Mouse (Mus musculus): ENCODE results near the gene Tsg101. TPM values are rescaled to one million over a fixed set of nuclear protein-coding genes. Genes with fewer than 3 reads are reported as not detected.

Tsg101 gene
- polyA plus RNA-seq, 1 experiment = 75.1 TPM

- Histone ChIP-seq H3K4me3 (replicated peaks; ENCODE audit: extremely low read depth, low read depth, low read length) (no peak overlapping the region), H3K4me1 (ENCODE audit: control insufficient read depth, insufficient read depth, low read length) (no peaks in the 10 kb centered on the region)
- no peak for DNase-seq
- 80% methylated on average over 1 of the region's 1 CpGs for WGBS
- no peak for TF ChIP-seq CTCF (IDR thresholded peaks at IDR 0.05; ENCODE audit: insufficient read depth, low read length)
- TF ChIP-seq POLR2A (IDR thresholded peaks at IDR 0.05; ENCODE audit: borderline replicate concordance, extremely low read depth, low read depth, low read length) = no peak
These were observed 67.1 kb downstream of the Tsg101 start for GRCm38 (mm10) chr7:46852666-46853065.

- no peak for DNase-seq
- no peak overlapping the region for H3K4me3 ChIP-seq (replicated peaks; ENCODE audit: extremely low read depth, low read depth, low read length)
- TF ChIP-seq CTCF (IDR thresholded peaks at IDR 0.05; ENCODE audit: insufficient read depth, low read length) = no peak
- no peak for TF ChIP-seq POLR2A (IDR thresholded peaks at IDR 0.05; ENCODE audit: borderline replicate concordance, extremely low read depth, low read depth, low read length)
- no peaks in the 10 kb centered on the region for H3K4me1 ChIP-seq (ENCODE audit: control insufficient read depth, insufficient read depth, low read length)
- 78% methylated on average over 7 of the region's 7 CpGs for WGBS
These were observed 68.7 kb downstream of the Tsg101 start for GRCm38 (mm10) chr7:46851026-46851425.

- no peak overlapping the region for H3K4me3 ChIP-seq (replicated peaks; ENCODE audit: extremely low read depth, low read depth, low read length)
- 80% methylated on average over 5 of the region's 5 CpGs for WGBS
- H3K4me1 ChIP-seq (ENCODE audit: control insufficient read depth, insufficient read depth, low read length) = peaks cover 5% of the 10 kb centered on the region; the same call in 1 of the 2 replicates
- no peak for DNase-seq
- TF ChIP-seq POLR2A (IDR thresholded peaks at IDR 0.05; ENCODE audit: borderline replicate concordance, extremely low read depth, low read depth, low read length) (no peak), CTCF (IDR thresholded peaks at IDR 0.05; ENCODE audit: insufficient read depth, low read length) (no peak)
These were observed 70.5 kb downstream of the Tsg101 start for GRCm38 (mm10) chr7:46849287-46849686.

GRCm38 (mm10) chr7:46846486-46847244, 73.1 kb downstream of the Tsg101 start:
- H3K4me1 ChIP-seq (ENCODE audit: control insufficient read depth, insufficient read depth, low read length) = peaks cover 5% of the 10 kb centered on the region; the same call in 1 of the 2 replicates
- TF ChIP-seq CTCF (IDR thresholded peaks at IDR 0.05; ENCODE audit: insufficient read depth, low read length) (0 out of 2 replicates have a peak, but pooled peaks have one; percentile 9), POLR2A (IDR thresholded peaks at IDR 0.05; ENCODE audit: borderline replicate concordance, extremely low read depth, low read depth, low read length) (peak; percentile 44; the same call in 1 of the 2 replicates)
- WGBS = 2% methylated on average over 28 of the region's 28 CpGs
- H3K4me3 ChIP-seq (replicated peaks; ENCODE audit: extremely low read depth, low read depth, low read length) = peak overlapping the region; percentile 60
- peak; percentile 50 for DNase-seq

GRCm38 (mm10) chr7:46845978-46846485, 73.7 kb downstream of the Tsg101 start:
- no peak for DNase-seq
- Histone ChIP-seq H3K4me1 (ENCODE audit: control insufficient read depth, insufficient read depth, low read length) (peaks cover 5% of the 10 kb centered on the region; the same call in 1 of the 2 replicates), H3K4me3 (replicated peaks; ENCODE audit: extremely low read depth, low read depth, low read length) (peak overlapping the region; percentile 60)
- TF ChIP-seq POLR2A (IDR thresholded peaks at IDR 0.05; ENCODE audit: borderline replicate concordance, extremely low read depth, low read depth, low read length) = peak; percentile 23; the same call in 1 of the 2 replicates
- TF ChIP-seq CTCF (IDR thresholded peaks at IDR 0.05; ENCODE audit: insufficient read depth, low read length) = no peak
- under 1% methylated on average over 36 of the region's 36 CpGs for WGBS

GRCm38 (mm10) chr7:46845211-46845977, 74.4 kb downstream of the Tsg101 start:
- Histone ChIP-seq H3K4me3 (replicated peaks; ENCODE audit: extremely low read depth, low read depth, low read length) (peak overlapping the region; percentile 60), H3K4me1 (ENCODE audit: control insufficient read depth, insufficient read depth, low read length) (peaks cover 8% of the 10 kb centered on the region)
- TF ChIP-seq POLR2A (IDR thresholded peaks at IDR 0.05; ENCODE audit: borderline replicate concordance, extremely low read depth, low read depth, low read length) (peak; percentile 99), CTCF (IDR thresholded peaks at IDR 0.05; ENCODE audit: insufficient read depth, low read length) (no peak)
- peak; percentile 94 for DNase-seq
- under 1% methylated on average over 51 of the region's 51 CpGs for WGBS

- TF ChIP-seq CTCF (IDR thresholded peaks at IDR 0.05; ENCODE audit: insufficient read depth, low read length) (no peak), POLR2A (IDR thresholded peaks at IDR 0.05; ENCODE audit: borderline replicate concordance, extremely low read depth, low read depth, low read length) (no peak)
- DNase-seq = no peak
- WGBS = 87% methylated on average over 4 of the region's 4 CpGs
- Histone ChIP-seq H3K4me1 (ENCODE audit: control insufficient read depth, insufficient read depth, low read length) (peaks cover 22% of the 10 kb centered on the region), H3K4me3 (replicated peaks; ENCODE audit: extremely low read depth, low read depth, low read length) (no peak overlapping the region)
These were observed 76.2 kb downstream of the Tsg101 start for GRCm38 (mm10) chr7:46843576-46843975.

- no peak for TF ChIP-seq CTCF (IDR thresholded peaks at IDR 0.05; ENCODE audit: insufficient read depth, low read length)
- no peak for TF ChIP-seq POLR2A (IDR thresholded peaks at IDR 0.05; ENCODE audit: borderline replicate concordance, extremely low read depth, low read depth, low read length)
- DNase-seq = no peak
- H3K4me3 ChIP-seq (replicated peaks; ENCODE audit: extremely low read depth, low read depth, low read length) = no peak overlapping the region
- peaks cover 28% of the 10 kb centered on the region for H3K4me1 ChIP-seq (ENCODE audit: control insufficient read depth, insufficient read depth, low read length)
- WGBS = 46% methylated on average over 5 of the region's 5 CpGs
These were observed 77.5 kb downstream of the Tsg101 start for GRCm38 (mm10) chr7:46842278-46842677.

GRCm38 (mm10) chr7:46840787-46841525, 78.8 kb downstream of the Tsg101 start, which contains the start of gene Ldha:
Gene Ldha (plus strand): TSS chr7:46841475.
- TF ChIP-seq CTCF (IDR thresholded peaks at IDR 0.05; ENCODE audit: insufficient read depth, low read length) (no peak), POLR2A (IDR thresholded peaks at IDR 0.05; ENCODE audit: borderline replicate concordance, extremely low read depth, low read depth, low read length) (no peak)
- no peak for DNase-seq
- 55% methylated on average over 6 of the region's 6 CpGs for WGBS
- peaks cover 28% of the 10 kb centered on the region for H3K4me1 ChIP-seq (ENCODE audit: control insufficient read depth, insufficient read depth, low read length)
- H3K4me3 ChIP-seq (replicated peaks; ENCODE audit: extremely low read depth, low read depth, low read length) = no peak within 1 kb of the TSS
